Mouse (Mus musculus) adrenal gland, postnatal 14 days (tissue): Measurements from ENCODE around the gene Tspear. TPM values are rescaled to one million over a fixed set of nuclear protein-coding genes. Genes with fewer than 3 reads are reported as not detected.
A peak's percentile ranks its signal among the peaks of the same experiment; 100 is the strongest.
"Not testable (repeated sequence)": the region's sequence is repeated elsewhere in the genome, so short reads cannot be mapped to it uniquely, and the experiment has no call there.

Source experiments
- DNase-seq: peaks from one replicate; pipeline ENCODE4 v3.0.0; 2021; ENCODE audit warnings: mixed read lengths
- long read RNA-seq, 2 experiments: library from polyadenylated mRNA; stranded (forward); transcript quantifications; one replicate each; pipeline ENCODE4 v2.0.0; 2021
- total RNA-seq: library from RNA; stranded (reverse); gene quantifications from 2 replicates; pipeline ENCODE4 v1.2.3, GENCODE M21; 2021

Gene Tspear
- total RNA-seq, result 0.41 TPM in 1 of 2 replicates, not detected in the other
- long read RNA-seq, experiment 1, result 0 reads
- long read RNA-seq, experiment 2, result 0 reads

- DNase-seq, result no peak
These were observed at the start of gene Tspear for GRCm38 (mm10) chr10:77685895-77686664. Gene Tspear, plus strand, starts transcription at chr10:77686569.

GRCm38 (mm10) chr10:77638956-77639355 lies 47.4 kb upstream of the Tspear start:
- DNase-seq, result peak; percentile 58

- DNase-seq, result no peak
These were observed 43.2 kb upstream of the Tspear start for GRCm38 (mm10) chr10:77643160-77643559.

- no peak for DNase-seq
These were observed 40.8 kb upstream of the Tspear start for GRCm38 (mm10) chr10:77645571-77645970.

GRCm38 (mm10) chr10:77647461-77647860 lies 38.9 kb upstream of the Tspear start:
- DNase-seq, result no peak

- DNase-seq, result no peak
These were observed 38.5 kb upstream of the Tspear start for GRCm38 (mm10) chr10:77647901-77648300.

- DNase-seq, result no peak
These were observed 34.3 kb upstream of the Tspear start for GRCm38 (mm10) chr10:77652046-77652445.

- DNase-seq, result no peak
These were observed 27.9 kb upstream of the Tspear start for GRCm38 (mm10) chr10:77658286-77658994.

GRCm38 (mm10) chr10:77663949-77664665 lies 22.3 kb upstream of the Tspear start:
- no peak for DNase-seq

- DNase-seq, result peak; percentile 34
These were observed 20.0 kb upstream of the Tspear start for GRCm38 (mm10) chr10:77666342-77666741.

- DNase-seq, result no peak
These were observed 19.0 kb upstream of the Tspear start for GRCm38 (mm10) chr10:77667402-77667801.

GRCm38 (mm10) chr10:77670710-77671109 lies 15.7 kb upstream of the Tspear start:
- no peak for DNase-seq

GRCm38 (mm10) chr10:77671519-77671918 lies 14.8 kb upstream of the Tspear start:
- DNase-seq, result no peak

- no peak for DNase-seq
These were observed 12.6 kb upstream of the Tspear start for GRCm38 (mm10) chr10:77673765-77674164.

GRCm38 (mm10) chr10:77677562-77677961 lies 8.8 kb upstream of the Tspear start:
- no peak for DNase-seq

- DNase-seq, result no peak
These were observed 3.4 kb upstream of the Tspear start for GRCm38 (mm10) chr10:77682994-77683393.

- DNase-seq, result no peak
These were observed 2.2 kb upstream of the Tspear start for GRCm38 (mm10) chr10:77684181-77684580.

- no peak for DNase-seq
These were observed 652 bp downstream of the Tspear start for GRCm38 (mm10) chr10:77687021-77687420.

- DNase-seq, result not testable (repeated sequence)
These were observed 4.0 kb downstream of the Tspear start, which contains the start of gene Gm19402 for GRCm38 (mm10) chr10:77690356-77690807. Gene Gm19402, minus strand, starts transcription at chr10:77690757.

- DNase-seq, result no peak
These were observed 10.8 kb downstream of the Tspear start, which contains the start of gene Gm9508 for GRCm38 (mm10) chr10:77697133-77697532. Gene Gm9508, minus strand, starts transcription at chr10:77697233.

GRCm38 (mm10) chr10:77706326-77706725 lies 20.0 kb downstream of the Tspear start, which contains the start of gene Gm10272:
Gene Gm10272, plus strand, starts transcription at chr10:77706626.
- no peak for DNase-seq

GRCm38 (mm10) chr10:77709831-77710230 lies 23.5 kb downstream of the Tspear start:
- DNase-seq, result no peak
